Mouse (Mus musculus) MEL (cell line): ENCODE measurements around the gene Amhr2.

Experiments used
- BHLHE40 ChIP-seq: IDR thresholded peaks from 2 replicates; pipeline ENCODE4 v1.6.1; 2012; ENCODE audit warnings: low read depth, mild to moderate bottlenecking, inconsistent platforms, low read length, improper control_type of control experiment, borderline replicate concordance
- CTCF ChIP-seq, 3 experiments: IDR thresholded peaks in 2 of 3; conservative IDR thresholded peaks in 1 of 3; 2 replicates each; pipeline ENCODE4 v1.5.1; 2011 to 2012; ENCODE audit warnings: low read length in 3 of 3, low read depth in 2 of 3, mild to moderate bottlenecking in 2 of 3, improper control_type of control experiment in 1 of 3, inconsistent platforms in 1 of 3, mixed read lengths in 1 of 3, moderate library complexity in 1 of 3; ENCODE audit not compliant: control insufficient read depth in 1 of 3, insufficient read depth in 1 of 3, poor library complexity in 1 of 3, severe bottlenecking in 1 of 3
- GATA1 ChIP-seq: IDR thresholded peaks from 2 replicates; pipeline ENCODE4 v1.6.1; 2011; ENCODE audit warnings: low read depth, low read length, improper control_type of control experiment
- MAFK ChIP-seq: IDR thresholded peaks from 2 replicates; pipeline ENCODE4 v1.6.1; 2011; ENCODE audit warnings: low read depth, mild to moderate bottlenecking, low read length, improper control_type of control experiment, borderline replicate concordance
- MEF2A ChIP-seq: IDR thresholded peaks from 2 replicates; pipeline ENCODE4 v1.6.1; 2014; ENCODE audit warnings: low read depth, mild to moderate bottlenecking, inconsistent platforms, low read length, improper control_type of control experiment; ENCODE audit not compliant: poor library complexity, insufficient replicate concordance, severe bottlenecking; ENCODE audit errors: extremely low read depth
- POLR2A ChIP-seq, 2 experiments: IDR thresholded peaks; 2 replicates each; pipeline ENCODE4 v1.6.1; 2011 to 2012; ENCODE audit warnings: low read length in 2 of 2, mild to moderate bottlenecking in 2 of 2, control low read depth in 1 of 2, improper control_type of control experiment in 1 of 2, low read depth in 1 of 2, moderate library complexity in 1 of 2; ENCODE audit not compliant: control insufficient read depth in 1 of 2, insufficient read depth in 1 of 2, poor library complexity in 1 of 2
- RCOR1 ChIP-seq: IDR thresholded peaks from 2 replicates; pipeline ENCODE4 v1.6.1; 2012; ENCODE audit warnings: low read depth, mild to moderate bottlenecking, inconsistent platforms, low read length, improper control_type of control experiment
- TBP ChIP-seq: IDR thresholded peaks from 2 replicates; pipeline ENCODE4 v1.8.0; 2011; ENCODE audit warnings: low read depth, low read length, improper control_type of control experiment
- USF2 ChIP-seq, 2 experiments: IDR thresholded peaks; 2 replicates each; pipeline ENCODE4 v1.6.1; 2011 to 2012; ENCODE audit warnings: improper control_type of control experiment in 2 of 2, low read length in 2 of 2, borderline replicate concordance in 1 of 2, inconsistent platforms in 1 of 2, low read depth in 1 of 2, mild to moderate bottlenecking in 1 of 2; ENCODE audit not compliant: insufficient read depth in 1 of 2

DNA sequence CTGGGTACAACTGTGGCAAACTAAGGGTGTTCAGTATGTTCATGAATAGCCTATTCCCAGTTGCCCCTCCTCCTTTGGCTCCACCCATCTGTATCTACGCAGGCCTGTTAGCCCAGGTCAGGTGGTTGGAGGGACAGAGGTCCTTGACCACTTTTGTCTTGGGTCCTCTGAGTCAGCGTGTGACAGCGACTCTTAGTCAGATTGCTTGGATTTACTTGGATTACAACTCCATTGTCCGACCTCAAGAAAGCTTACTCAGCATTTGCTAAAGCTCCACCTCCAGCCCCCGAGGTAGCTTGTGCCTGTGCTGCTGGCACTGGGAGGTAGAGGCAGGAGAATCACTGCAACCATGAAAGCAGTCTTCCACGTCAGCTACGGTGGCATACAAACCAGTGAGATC is 5.8 kb downstream of the Amhr2 start:
- TF ChIP-seq USF2 (IDR thresholded peaks at IDR 0.05; ENCODE audit: borderline replicate concordance in 1 of 2, insufficient read depth in 1 of 2, low read depth in 1 of 2, low read length in 2 of 2) (no peak), CTCF (IDR thresholded peaks at IDR 0.05 in 2 of 3, conservative IDR thresholded peaks at IDR 0.05 in 1 of 3; ENCODE audit: control insufficient read depth in 1 of 3, insufficient read depth in 1 of 3, low read depth in 2 of 3, low read length in 3 of 3, poor library complexity in 1 of 3, severe bottlenecking in 1 of 3) (no peak), MAFK (peak; percentile 71), POLR2A (IDR thresholded peaks at IDR 0.05; ENCODE audit: control insufficient read depth in 1 of 2, insufficient read depth in 1 of 2, low read depth in 1 of 2, low read length in 2 of 2, poor library complexity in 1 of 2) (no peak), MEF2A (no peak), RCOR1 (no peak), TBP (no peak), GATA1 (no peak), BHLHE40 (no peak)
